In the genomic region with DNA sequence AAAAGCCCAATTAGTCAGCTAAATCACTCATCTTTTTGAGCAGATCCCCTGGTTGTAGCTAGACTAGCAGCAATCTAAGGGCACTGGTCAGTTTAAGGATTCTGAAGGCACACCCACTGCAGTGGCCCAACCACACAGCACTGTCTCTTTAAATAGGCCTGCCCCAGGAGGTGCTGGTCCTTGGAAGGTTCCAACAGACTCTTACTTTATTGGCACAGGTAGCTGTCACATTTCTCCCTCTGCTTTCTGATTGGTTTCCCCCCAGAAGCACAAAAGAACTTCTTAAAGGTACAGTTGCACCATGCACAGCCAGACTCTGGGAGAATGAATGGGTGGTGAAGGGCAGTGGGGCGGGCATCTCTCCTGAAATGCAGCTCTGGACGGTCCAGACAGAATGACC, we compare ENCODE assay signal across 10 mouse cellular contexts.
DNase-seq lines count a peak whose midpoint lies in the region; ATAC-seq lines count a peak whose summit lies in the region.
"Had no signal": no experiment of that assay in that cellular context is flagged by ENCODE, and none has a peak within 500 bp of the region (broad histone marks: within the 10 kb centered on the region; RNA-seq: fewer than 3 reads in every experiment).

No protein-coding gene starts in this region.

- no peak overlapping the region for H3K4me2 ChIP-seq in neural tube, embryonic 14.5 days (ENCODE audit: low read depth, low read length)
- no peak overlapping the region for H3K4me2 ChIP-seq in neural tube, embryonic 15.5 days
- no peak overlapping the region for H3K4me2 ChIP-seq in forebrain, embryonic 15.5 days (replicated peaks)
- H3K4me2 ChIP-seq: heart, embryonic 13.5 days had no signal

- H3K9ac ChIP-seq in neural tube, embryonic 14.5 days (replicated peaks; ENCODE audit: low read depth, low read length), result no peak overlapping the region
- H3K9ac ChIP-seq in neural tube, embryonic 15.5 days (replicated peaks), result no peak overlapping the region
- H3K9ac ChIP-seq in forebrain, embryonic 15.5 days (replicated peaks), result no peak overlapping the region
- H3K9ac ChIP-seq: heart, embryonic 13.5 days had no signal

- no peaks in the 10 kb centered on the region for H3K27me3 ChIP-seq in neural tube, embryonic 14.5 days (ENCODE audit: control insufficient read depth, insufficient read depth, low read length)
- H3K27me3 ChIP-seq in neural tube, embryonic 15.5 days (replicated peaks), result no peaks in the 10 kb centered on the region
- no peaks in the 10 kb centered on the region for H3K27me3 ChIP-seq in forebrain, embryonic 15.5 days
- H3K27me3 ChIP-seq: heart, embryonic 13.5 days had no signal

- peak; percentile 19 for DNase-seq in gastrocnemius, postnatal 25 days
- no peak for DNase-seq in gastrocnemius, postnatal 36 days
- peak; percentile 61 for DNase-seq in mesoderm, embryonic 11.5 days (ENCODE audit: low read depth, low spot score)
- DNase-seq in B cell, adult 2 months, result no peak
- no peak for DNase-seq in T-cell, adult 2 months (ENCODE audit: low spot score)

- H3K4me1 ChIP-seq in neural tube, embryonic 14.5 days (ENCODE audit: control insufficient read depth, insufficient read depth, low read length), result no peaks in the 10 kb centered on the region
- H3K4me1 ChIP-seq in neural tube, embryonic 15.5 days, result no peaks in the 10 kb centered on the region
- H3K4me1 ChIP-seq in forebrain, embryonic 15.5 days, result 0 out of 2 replicates have a peak, but pooled peaks cover 5% of the 10 kb centered on the region

- H3K9me3 ChIP-seq in neural tube, embryonic 14.5 days (ENCODE audit: control insufficient read depth, low read length), result no peaks in the 10 kb centered on the region
- no peaks in the 10 kb centered on the region for H3K9me3 ChIP-seq in neural tube, embryonic 15.5 days (replicated peaks)
- H3K9me3 ChIP-seq in forebrain, embryonic 15.5 days, result no peaks in the 10 kb centered on the region
- H3K9me3 ChIP-seq: heart, embryonic 13.5 days had no signal

- no peak overlapping the region for H3K4me3 ChIP-seq in neural tube, embryonic 14.5 days (ENCODE audit: low read depth, low read length)
- no peak overlapping the region for H3K4me3 ChIP-seq in neural tube, embryonic 15.5 days (replicated peaks)
- H3K4me3 ChIP-seq in forebrain, embryonic 15.5 days, result no peak overlapping the region
- H3K4me3 ChIP-seq: heart, embryonic 13.5 days had no signal

- ATAC-seq in neural tube, embryonic 14.5 days (ENCODE audit: low read depth), result peak; percentile 51
- no peak for ATAC-seq in neural tube, embryonic 15.5 days (ENCODE audit: low FRiP score)
- ATAC-seq in forebrain, embryonic 15.5 days (replicated peaks), result peak; percentile 66

- intact Hi-C loops in gastrocnemius, postnatal 36 days (cut with DNase I), result no loop called here

- WGBS in neural tube, embryonic 14.5 days, result 70% methylated on average over 2 of the region's 2 CpGs
- 70% methylated on average over 2 of the region's 2 CpGs for WGBS in neural tube, embryonic 15.5 days
- 73% methylated on average over 2 of the region's 2 CpGs for WGBS in forebrain, embryonic 15.5 days

- H3K36me3 ChIP-seq in neural tube, embryonic 14.5 days (ENCODE audit: control insufficient read depth, insufficient read depth, low read length), result no peaks in the 10 kb centered on the region
- H3K36me3 ChIP-seq in neural tube, embryonic 15.5 days, result no peaks in the 10 kb centered on the region
- H3K36me3 ChIP-seq in forebrain, embryonic 15.5 days, result no peaks in the 10 kb centered on the region
- H3K36me3 ChIP-seq: heart, embryonic 13.5 days had no signal

- no peak overlapping the region for H3K27ac ChIP-seq in neural tube, embryonic 14.5 days (ENCODE audit: low read depth, low read length)
- no peak overlapping the region for H3K27ac ChIP-seq in neural tube, embryonic 15.5 days (replicated peaks)
- H3K27ac ChIP-seq in forebrain, embryonic 15.5 days (replicated peaks), result no peak overlapping the region
- H3K27ac ChIP-seq: heart, embryonic 13.5 days; macrophage had no signal

Comparison
In these comparisons a context has a peak if more than half of its experiments do, and no peak if none do; other contexts are left out.
1. DNase-seq: peak in gastrocnemius, postnatal 25 days (single experiment) and mesoderm, embryonic 11.5 days (single experiment); none in gastrocnemius, postnatal 36 days (0 of 2), B cell, adult 2 months (0 of 2) and T-cell, adult 2 months (single experiment).